ENCODE assay signal across 14 mouse cellular contexts in the genomic region with DNA sequence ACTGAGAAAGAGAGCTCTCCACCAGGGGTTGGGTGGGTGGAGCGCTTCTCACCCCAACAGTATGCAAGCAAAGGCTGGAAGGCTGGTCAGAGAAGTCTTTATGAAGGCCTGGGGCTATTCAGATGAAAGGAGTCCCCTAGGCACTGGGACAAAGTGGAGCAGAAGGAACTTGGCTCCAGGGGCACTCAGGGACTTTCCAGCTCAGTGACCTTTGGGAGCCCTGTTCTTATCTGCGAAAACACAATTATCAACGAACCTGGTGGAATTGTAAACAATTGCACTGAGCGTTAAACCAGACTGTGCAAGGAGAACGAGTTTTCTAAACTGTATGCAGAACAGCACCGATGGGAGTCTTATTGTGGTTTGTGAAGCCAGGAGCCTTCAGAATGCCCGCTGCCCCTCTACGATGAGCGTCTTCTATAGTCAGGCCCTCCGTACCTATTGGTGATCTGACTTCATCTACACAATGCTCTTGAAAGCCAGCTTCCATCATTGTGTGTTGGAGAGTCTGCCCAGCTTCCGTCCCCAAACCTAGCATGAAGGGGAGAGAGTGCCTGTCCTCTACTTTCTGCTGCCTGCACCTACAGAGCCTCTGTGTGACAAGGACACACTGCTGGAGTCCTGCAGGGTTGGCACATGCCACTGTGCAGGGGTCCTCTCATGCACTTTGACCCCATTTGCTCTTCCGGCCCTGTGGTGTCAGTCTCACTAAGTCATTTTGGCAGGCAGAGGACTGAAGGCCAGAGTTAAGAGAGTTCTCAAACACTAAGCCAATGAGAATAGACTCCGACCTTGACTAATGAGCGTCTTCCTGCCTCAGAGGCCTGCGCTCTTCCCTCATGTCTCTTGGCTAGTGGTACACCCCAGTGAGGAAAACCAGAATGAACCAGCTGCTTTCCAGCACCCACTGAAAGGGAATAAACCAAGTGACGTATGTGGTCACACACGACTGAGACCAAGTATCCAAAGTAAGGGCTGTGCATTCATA.
DNase-seq lines count a peak whose midpoint lies in the region; ATAC-seq and TF ChIP-seq lines count a peak whose summit lies in the region.
"Had no signal": no experiment of that assay in that cellular context is flagged by ENCODE, and none has a peak within 500 bp of the region (broad histone marks: within the 10 kb centered on the region; RNA-seq: fewer than 3 reads in every experiment).

No protein-coding gene starts in this region.

- H3K36me3 ChIP-seq in kidney, postnatal 0 days (ENCODE audit: insufficient read depth, low read length), result no peaks in the 10 kb centered on the region
- H3K36me3 ChIP-seq in kidney, embryonic 14.5 days (ENCODE audit: control insufficient read depth, insufficient read depth, low read length), result no peaks in the 10 kb centered on the region
- no peaks in the 10 kb centered on the region for H3K36me3 ChIP-seq in liver, embryonic 15.5 days (replicated peaks)
- no peaks in the 10 kb centered on the region for H3K36me3 ChIP-seq in forebrain, embryonic 12.5 days (replicated peaks)
- H3K36me3 ChIP-seq in forebrain, embryonic 15.5 days, result no peaks in the 10 kb centered on the region

- no peaks in the 10 kb centered on the region for H3K9me3 ChIP-seq in kidney, postnatal 0 days (replicated peaks; ENCODE audit: low read length)
- no peaks in the 10 kb centered on the region for H3K9me3 ChIP-seq in kidney, embryonic 14.5 days (ENCODE audit: control insufficient read depth, low read length)
- H3K9me3 ChIP-seq in liver, embryonic 15.5 days (replicated peaks), result no peaks in the 10 kb centered on the region
- H3K9me3 ChIP-seq in forebrain, embryonic 12.5 days, result no peaks in the 10 kb centered on the region
- no peaks in the 10 kb centered on the region for H3K9me3 ChIP-seq in forebrain, embryonic 15.5 days

- H3K9ac ChIP-seq in kidney, postnatal 0 days (ENCODE audit: low read depth, low read length), result no peak overlapping the region
- H3K9ac ChIP-seq in kidney, embryonic 14.5 days (ENCODE audit: low read depth, low read length), result no peak overlapping the region
- H3K9ac ChIP-seq in liver, embryonic 15.5 days, result no peak overlapping the region
- no peak overlapping the region for H3K9ac ChIP-seq in forebrain, embryonic 12.5 days
- H3K9ac ChIP-seq in forebrain, embryonic 15.5 days (replicated peaks), result no peak overlapping the region

- WGBS in kidney, postnatal 0 days, result 72% methylated on average over 17 of the region's 17 CpGs
- WGBS in kidney, embryonic 14.5 days, result 73% methylated on average over 17 of the region's 17 CpGs
- WGBS in liver, embryonic 15.5 days (ENCODE audit: insufficient replicate concordance), result 55% methylated on average over 17 of the region's 17 CpGs
- WGBS in forebrain, embryonic 12.5 days, result 86% methylated on average over 17 of the region's 17 CpGs
- 85% methylated on average over 17 of the region's 17 CpGs for WGBS in forebrain, embryonic 15.5 days

- 0 out of 2 replicates have a peak overlapping the region, but pooled peaks have one; percentile 31 for H3K27ac ChIP-seq in kidney, postnatal 0 days
- no peak overlapping the region for H3K27ac ChIP-seq in kidney, embryonic 14.5 days (ENCODE audit: low read depth, low read length)
- no peak overlapping the region for H3K27ac ChIP-seq in liver, embryonic 15.5 days (replicated peaks)
- no peak overlapping the region for H3K27ac ChIP-seq in forebrain, embryonic 12.5 days
- H3K27ac ChIP-seq in forebrain, embryonic 15.5 days (replicated peaks), result no peak overlapping the region

- no peaks in the 10 kb centered on the region for H3K27me3 ChIP-seq in kidney, postnatal 0 days (ENCODE audit: insufficient read depth, low read length)
- H3K27me3 ChIP-seq in kidney, embryonic 14.5 days (ENCODE audit: control insufficient read depth, insufficient read depth, low read length), result peaks cover 5% of the 10 kb centered on the region
- H3K27me3 ChIP-seq in liver, embryonic 15.5 days, result peaks cover 24% of the 10 kb centered on the region
- H3K27me3 ChIP-seq in forebrain, embryonic 12.5 days, result peaks cover 93% of the 10 kb centered on the region
- peaks cover 17% of the 10 kb centered on the region; the same call in 1 of the 2 replicates for H3K27me3 ChIP-seq in forebrain, embryonic 15.5 days

- TF ChIP-seq CTCF in kidney, postnatal 0 days (IDR thresholded peaks at IDR 0.05; ENCODE audit: low read depth), result no peak

- ATAC-seq in kidney, postnatal 0 days (replicated peaks; ENCODE audit: low FRiP score, low read depth), result 0 out of 2 replicates have a peak, but pooled peaks have one; percentile 59
- no peak for ATAC-seq in kidney, embryonic 14.5 days (ENCODE audit: low FRiP score, low TSS enrichment)
- no peak for ATAC-seq in liver, embryonic 15.5 days (ENCODE audit: insufficient read depth)
- ATAC-seq in forebrain, embryonic 12.5 days (ENCODE audit: low FRiP score), result no peak
- no peak for ATAC-seq in forebrain, embryonic 15.5 days (replicated peaks)
- ATAC-seq: forebrain, embryonic 16.5 days had no signal

- no peak overlapping the region for H3K4me2 ChIP-seq in kidney, postnatal 0 days (ENCODE audit: low read length)
- no peak overlapping the region for H3K4me2 ChIP-seq in kidney, embryonic 14.5 days (replicated peaks; ENCODE audit: low read depth, low read length)
- H3K4me2 ChIP-seq in liver, embryonic 15.5 days, result peak overlapping the region; percentile 13; the same call in 1 of the 2 replicates
- H3K4me2 ChIP-seq in forebrain, embryonic 12.5 days, result no peak overlapping the region
- no peak overlapping the region for H3K4me2 ChIP-seq in forebrain, embryonic 15.5 days (replicated peaks)

- H3K4me3 ChIP-seq in kidney, postnatal 0 days (replicated peaks; ENCODE audit: low read depth, low read length), result no peak overlapping the region
- H3K4me3 ChIP-seq in kidney, embryonic 14.5 days (ENCODE audit: low read length), result no peak overlapping the region
- no peak overlapping the region for H3K4me3 ChIP-seq in liver, embryonic 15.5 days (replicated peaks)
- H3K4me3 ChIP-seq in forebrain, embryonic 12.5 days (replicated peaks), result no peak overlapping the region
- H3K4me3 ChIP-seq in forebrain, embryonic 15.5 days, result no peak overlapping the region
- H3K4me3 ChIP-seq: myocyte had no signal

- peaks cover 7% of the 10 kb centered on the region; the same call in 1 of the 2 replicates for H3K4me1 ChIP-seq in kidney, postnatal 0 days (replicated peaks; ENCODE audit: insufficient read depth, low read length)
- H3K4me1 ChIP-seq in kidney, embryonic 14.5 days (ENCODE audit: control insufficient read depth, insufficient read depth, low read length), result peaks cover 20% of the 10 kb centered on the region
- peaks cover 35% of the 10 kb centered on the region for H3K4me1 ChIP-seq in liver, embryonic 15.5 days (replicated peaks)
- H3K4me1 ChIP-seq in forebrain, embryonic 12.5 days, result peaks cover 25% of the 10 kb centered on the region
- peaks cover 15% of the 10 kb centered on the region for H3K4me1 ChIP-seq in forebrain, embryonic 15.5 days

- no peak for DNase-seq in kidney, postnatal 0 days (ENCODE audit: low spot score)
- peak; percentile 40 for DNase-seq in CD4-positive, CD25-positive, alpha-beta regulatory T cell, adult 2 months (ENCODE audit: low read depth, low spot score)
- peak; percentile 23 for DNase-seq in ZHBTc4 (ENCODE audit: low read depth, low spot score)
- DNase-seq in urinary bladder, postnatal 25 days (ENCODE audit: low spot score), result no peak
- DNase-seq: cerebellum, adult 9-10 months; gastrocnemius, postnatal 36 days; heart, postnatal 14 days; kidney, adult 11 months had no signal

Comparison
In these comparisons a context has a peak if more than half of its experiments do, and no peak if none do; other contexts are left out.
1. DNase-seq: peak in CD4-positive, CD25-positive, alpha-beta regulatory T cell, adult 2 months (single experiment) and ZHBTc4 (single experiment); none in kidney, postnatal 0 days (single experiment) and urinary bladder, postnatal 25 days (single experiment).